Mouse (Mus musculus) cerebellum, adult 8-10 months (tissue): ENCODE results near the gene Tmcc3.

Source experiments
- DNase-seq: peaks from one replicate; pipeline ENCODE4 v3.0.0; 2022

Gene Tmcc3

DNA sequence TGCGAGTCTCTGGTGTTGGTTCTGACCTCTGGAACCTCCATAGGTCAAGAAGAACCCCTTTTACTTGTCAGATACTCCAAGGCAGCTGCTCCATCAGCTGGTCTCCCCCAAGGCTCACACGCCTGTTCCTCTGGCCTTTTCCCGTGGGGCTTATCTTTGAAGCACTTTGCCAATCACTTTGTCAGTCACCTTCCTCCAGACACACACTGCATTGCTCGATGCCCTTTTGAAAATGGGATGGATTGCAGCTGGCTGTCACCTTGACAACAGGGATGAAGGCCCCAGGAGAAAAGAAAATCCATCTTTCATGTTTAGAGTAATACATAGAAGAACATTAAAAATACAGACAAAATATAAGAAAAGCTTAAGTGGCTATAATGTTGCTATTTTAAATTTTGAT, 65.2 kb downstream of the Tmcc3 start:
- DNase-seq = no peak

GRCm38 (mm10) chr10:94377844-94378243, 66.1 kb downstream of the Tmcc3 start:
- no peak for DNase-seq

GRCm38 (mm10) chr10:94378383-94378782, 66.6 kb downstream of the Tmcc3 start:
- DNase-seq = peak; percentile 76

DNA sequence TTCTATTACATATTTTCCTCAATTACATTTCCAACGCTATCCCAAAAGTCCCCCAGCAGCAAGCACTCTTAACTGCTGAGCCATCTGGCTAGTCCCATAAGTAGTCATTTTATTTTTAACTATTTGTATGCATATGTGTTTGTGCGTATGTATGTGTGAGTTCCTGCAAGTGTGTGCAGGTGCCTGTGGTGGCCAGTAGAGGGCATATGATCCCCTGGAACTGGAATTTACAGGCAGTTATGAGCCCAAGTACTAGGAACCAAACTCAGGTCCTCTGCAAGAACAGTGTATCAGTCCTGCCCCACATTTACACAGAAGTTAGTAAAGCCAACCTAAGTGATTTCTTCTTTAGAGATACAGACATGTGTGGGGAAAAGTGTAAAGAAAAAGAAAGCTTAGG, 68.3 kb downstream of the Tmcc3 start:
- DNase-seq = no peak

DNA sequence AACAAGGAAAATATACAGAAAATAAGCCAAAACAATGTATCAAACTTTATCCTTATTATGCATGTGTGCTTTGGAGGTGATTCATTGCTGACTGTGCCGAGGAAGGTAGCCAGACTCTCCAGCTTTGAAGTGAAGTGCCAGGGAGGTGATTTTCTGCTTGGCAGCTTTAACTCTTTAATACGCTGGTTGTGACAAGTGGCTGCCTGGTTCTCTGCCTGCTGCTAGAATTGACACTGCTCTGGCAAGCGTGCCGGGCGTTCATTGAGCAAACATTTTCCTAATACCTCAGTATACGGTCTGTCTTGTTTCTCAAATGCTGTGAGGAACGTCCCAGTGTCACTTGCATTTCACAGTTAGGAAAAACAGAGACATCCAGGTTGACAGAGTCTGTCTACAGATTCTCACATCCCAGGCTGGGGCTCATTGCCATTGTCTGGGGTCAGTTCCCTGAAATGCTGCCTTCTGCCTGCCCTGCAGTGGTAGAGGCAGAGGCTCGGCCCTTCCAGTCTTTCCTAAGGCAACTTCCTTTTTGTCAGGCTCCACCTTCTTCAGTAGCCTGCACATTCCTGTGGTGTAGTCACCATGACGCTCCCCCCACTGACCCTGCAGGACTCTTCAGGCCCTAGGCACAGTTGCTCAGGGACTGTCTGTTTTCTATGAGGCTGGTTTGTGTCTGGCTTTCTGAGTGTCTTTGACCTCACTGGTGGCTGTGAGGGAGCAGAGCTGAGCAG, 69.1 kb downstream of the Tmcc3 start:
- DNase-seq = no peak

- no peak for DNase-seq
Measured at GRCm38 (mm10) chr10:94381393-94381740, 69.6 kb downstream of the Tmcc3 start.

DNA sequence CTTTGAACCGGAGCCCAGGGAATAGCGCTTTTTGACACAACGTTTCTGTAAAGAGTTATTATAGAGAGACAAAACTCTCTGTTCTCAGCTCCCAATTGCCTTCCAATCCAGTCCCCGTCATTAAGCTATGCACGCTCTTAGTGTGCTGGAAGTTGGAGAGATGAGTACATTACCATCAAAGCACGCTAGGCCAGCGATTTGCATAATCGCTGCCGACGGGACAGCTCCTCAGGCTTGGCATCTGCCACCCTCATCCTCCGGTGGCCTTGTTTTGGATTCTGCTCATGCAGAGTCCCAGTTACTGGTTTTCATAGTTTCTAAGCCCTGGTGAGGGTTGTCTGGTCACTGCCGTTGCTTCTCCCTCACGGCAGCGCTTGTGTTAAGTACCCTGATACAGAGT, 70.9 kb downstream of the Tmcc3 start:
- DNase-seq = no peak

DNA sequence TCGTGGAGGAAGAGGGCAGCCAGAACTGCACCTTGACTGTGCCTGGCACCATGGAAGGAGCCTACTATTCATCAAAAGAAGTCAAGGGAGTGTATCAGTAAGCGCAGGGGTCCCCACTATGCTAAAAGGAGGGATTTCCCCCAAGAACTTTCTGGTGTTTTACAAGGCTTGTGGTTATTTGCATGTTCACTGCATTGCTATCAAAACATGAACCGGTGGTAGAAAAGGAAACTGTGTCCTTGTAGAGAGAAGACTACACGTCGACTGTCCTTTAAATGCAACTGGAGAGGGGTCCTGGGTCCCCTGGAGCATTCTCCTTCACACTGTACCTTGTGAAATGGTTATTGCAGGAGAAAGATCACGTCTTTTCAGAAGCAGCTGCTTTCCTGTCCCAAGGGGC, 71.8 kb downstream of the Tmcc3 start:
- no peak for DNase-seq

GRCm38 (mm10) chr10:94389219-94389618, 77.5 kb downstream of the Tmcc3 start:
- no peak for DNase-seq

GRCm38 (mm10) chr10:94391049-94391448, 79.3 kb downstream of the Tmcc3 start:
- no peak for DNase-seq

- no peak for DNase-seq
Measured at GRCm38 (mm10) chr10:94394286-94394685, 82.5 kb downstream of the Tmcc3 start.

DNA sequence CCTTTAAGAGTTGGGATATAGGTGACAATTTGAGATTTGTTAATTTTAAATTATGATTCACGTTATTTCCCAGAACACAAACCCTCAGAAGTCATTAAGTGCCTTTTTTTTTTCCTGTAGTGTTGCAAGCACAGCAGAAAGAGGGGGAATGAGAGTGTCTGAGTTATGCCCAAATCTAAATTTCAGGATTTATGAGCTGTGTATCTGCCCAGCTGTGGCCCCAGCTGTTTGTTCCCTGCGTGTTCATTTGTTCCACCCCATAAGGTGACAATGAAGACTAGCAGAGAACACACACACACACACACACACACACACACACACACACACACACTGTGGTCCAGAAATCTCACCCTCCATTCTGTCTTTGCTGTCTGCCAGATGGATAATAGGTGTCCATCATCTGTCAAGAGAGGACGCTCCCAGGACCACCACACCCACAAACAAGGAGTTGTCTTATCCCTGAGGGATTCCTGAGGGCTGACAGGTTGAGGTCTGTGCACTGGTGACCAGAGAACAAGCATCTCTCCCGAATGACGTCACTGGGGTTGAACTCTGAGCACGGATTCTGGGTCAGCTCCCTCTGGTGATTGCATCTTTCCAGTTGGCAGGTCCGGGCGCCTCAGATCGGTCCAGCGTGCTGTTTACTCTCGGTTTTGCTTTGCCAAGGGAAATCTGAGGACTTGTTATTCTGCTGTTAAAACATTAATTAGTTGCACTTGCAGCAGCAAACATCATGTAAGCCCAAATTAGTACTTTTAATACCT, 86.3 kb downstream of the Tmcc3 start:
- no peak for DNase-seq

- no peak for DNase-seq
Measured at GRCm38 (mm10) chr10:94400895-94401294, 89.1 kb downstream of the Tmcc3 start.

GRCm38 (mm10) chr10:94405456-94405855, 93.7 kb downstream of the Tmcc3 start:
- no peak for DNase-seq

- DNase-seq = no peak
Measured at GRCm38 (mm10) chr10:94406821-94407220, 95.1 kb downstream of the Tmcc3 start.

DNA sequence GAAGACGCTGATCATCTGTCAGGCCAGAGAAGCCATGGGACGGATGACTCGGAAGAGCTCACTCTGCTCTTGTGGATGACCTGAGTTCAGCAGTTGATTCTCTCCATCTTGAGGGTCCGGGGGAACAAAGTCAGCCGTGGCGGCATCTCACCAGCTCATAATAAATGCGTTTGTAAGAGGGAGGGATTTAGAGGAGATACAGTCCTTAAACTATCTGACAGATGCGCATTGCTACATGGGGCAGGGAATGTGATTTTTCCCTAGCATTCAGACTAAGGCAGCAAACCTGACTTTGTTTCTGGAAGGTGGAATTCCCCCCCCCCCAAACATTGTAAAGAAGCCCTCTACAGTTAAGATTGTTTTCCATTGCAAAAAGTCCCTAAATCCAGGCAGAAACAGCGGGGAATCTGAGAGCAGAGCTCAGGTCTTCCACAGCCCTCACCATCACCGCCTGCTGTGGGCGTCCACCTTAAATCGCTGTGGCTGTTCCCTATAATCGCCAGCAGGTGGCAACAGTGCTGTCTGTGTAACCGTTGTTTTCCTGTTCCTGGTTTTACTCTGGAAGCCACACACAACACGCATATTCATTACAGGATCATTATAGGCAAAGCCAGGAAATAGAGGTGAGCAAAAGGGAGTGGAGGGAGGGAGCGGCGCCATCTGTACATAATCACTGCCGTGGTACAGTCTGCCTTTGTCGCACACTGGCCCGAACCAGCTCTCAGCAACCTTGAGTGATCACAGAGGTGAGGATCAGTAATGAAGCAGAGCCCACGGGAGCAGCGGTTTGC, 96.8 kb downstream of the Tmcc3 start:
- peak; percentile 69 for DNase-seq

DNA sequence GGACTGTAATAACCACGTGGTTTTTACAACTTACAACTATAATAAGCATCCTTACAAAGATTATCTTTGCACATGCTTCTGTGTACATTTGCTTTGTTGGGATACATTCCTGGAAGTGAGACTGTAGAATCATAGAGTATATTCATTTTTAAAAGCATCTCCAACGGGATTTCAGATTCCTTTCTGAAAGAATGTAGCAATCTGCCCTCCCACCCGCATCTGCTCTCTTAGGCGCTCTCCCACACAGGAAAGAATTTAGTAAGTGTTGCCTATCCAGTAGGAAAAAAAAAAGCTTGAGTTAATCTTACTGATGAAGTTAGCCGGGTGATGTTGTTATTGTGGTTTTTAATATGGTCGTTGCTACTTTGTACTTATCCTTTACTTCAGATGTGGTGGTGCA, 97.9 kb downstream of the Tmcc3 start:
- DNase-seq = no peak

DNA sequence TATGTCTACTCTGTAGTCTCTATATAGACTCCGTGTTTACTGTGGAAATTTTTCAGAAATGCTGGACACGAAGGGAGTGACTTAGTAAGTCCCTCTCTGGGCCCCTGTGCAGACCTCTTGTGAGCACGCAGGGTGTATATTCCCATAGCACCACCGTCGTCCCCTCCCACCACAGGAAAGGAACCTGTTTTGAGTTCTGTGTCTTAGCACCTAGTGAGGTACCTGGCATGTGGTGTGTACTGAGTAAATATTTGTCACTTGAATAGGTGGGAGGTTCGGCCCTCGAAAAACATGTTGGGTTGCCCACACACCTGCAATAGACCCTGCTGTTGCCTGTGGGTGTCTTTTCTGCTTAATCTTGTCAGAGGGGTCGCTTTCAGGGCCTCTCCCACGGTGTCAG, 99.8 kb downstream of the Tmcc3 start:
- no peak for DNase-seq

DNA sequence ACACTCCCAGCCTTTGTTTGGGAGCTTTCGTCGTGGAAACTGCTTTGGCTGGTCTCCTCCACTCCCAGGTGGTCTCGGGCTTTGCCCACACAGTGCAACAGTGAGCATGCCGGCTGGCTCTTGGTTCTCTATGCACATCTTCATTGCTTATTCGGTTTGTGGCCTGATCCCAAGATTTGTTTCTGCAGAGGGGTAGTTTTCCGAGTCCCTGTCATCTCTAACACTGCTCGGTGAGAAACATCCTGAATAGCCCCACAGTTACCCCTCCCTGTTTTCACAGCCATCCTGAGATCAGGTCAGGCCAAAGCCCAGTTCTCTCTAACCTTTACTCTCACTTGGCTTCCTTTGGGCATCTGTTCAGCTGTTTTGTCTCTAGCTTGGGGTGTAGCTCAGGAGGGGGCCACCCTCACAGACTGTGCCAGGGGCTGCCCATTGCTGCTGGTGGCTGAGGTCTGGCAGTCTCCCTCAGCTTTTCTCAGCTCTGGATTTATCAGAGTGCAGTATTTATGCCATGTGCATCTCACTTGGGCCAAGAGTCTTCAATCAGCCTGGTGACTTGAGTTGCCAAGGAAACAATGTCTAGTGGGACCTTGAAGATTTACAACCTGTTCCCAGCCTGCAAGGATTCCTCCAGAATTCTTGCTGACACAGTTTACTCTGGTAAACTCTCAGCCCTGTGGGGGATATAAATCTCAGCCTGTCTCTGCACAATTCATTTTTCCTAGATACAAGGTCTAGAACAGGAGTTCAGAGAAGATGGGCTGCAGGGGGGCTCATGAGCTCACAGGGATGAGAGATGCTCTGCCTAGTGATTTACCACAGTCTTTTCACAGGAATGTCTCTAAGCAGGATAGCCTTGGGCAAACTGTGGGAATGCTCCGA, 102.3 kb downstream of the Tmcc3 start:
- DNase-seq = no peak

GRCm38 (mm10) chr10:94415950-94416844, 104.4 kb downstream of the Tmcc3 start:
- no peak for DNase-seq

DNA sequence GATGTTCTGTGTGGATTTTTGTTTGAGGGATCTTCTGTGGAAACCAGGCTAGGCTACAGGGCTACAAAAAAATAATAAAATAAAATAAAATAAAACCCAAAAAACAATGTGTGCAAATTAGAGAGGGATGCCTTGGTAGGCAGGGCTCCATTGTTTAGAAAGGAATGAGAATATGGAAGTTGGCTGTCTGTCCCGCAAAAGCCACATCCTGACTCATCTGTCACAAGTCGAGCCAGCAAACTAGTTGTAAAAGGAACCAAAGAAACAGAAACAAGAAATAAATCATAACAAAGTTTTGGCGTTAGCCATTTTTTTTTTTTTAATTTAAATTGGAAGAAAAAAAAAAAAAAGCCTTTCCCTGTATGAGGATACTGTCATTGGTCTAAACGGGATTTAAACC, 105.9 kb downstream of the Tmcc3 start:
- no peak for DNase-seq
